Mouse (Mus musculus): ENCODE measurements around the gene Tnxb. TPM values are rescaled to one million over a fixed set of nuclear protein-coding genes. Genes with fewer than 3 reads are reported as not detected.

The Tnxb gene
- polyA plus RNA-seq, 1 experiment from 2014 or later: 0.05 TPM

DNA sequence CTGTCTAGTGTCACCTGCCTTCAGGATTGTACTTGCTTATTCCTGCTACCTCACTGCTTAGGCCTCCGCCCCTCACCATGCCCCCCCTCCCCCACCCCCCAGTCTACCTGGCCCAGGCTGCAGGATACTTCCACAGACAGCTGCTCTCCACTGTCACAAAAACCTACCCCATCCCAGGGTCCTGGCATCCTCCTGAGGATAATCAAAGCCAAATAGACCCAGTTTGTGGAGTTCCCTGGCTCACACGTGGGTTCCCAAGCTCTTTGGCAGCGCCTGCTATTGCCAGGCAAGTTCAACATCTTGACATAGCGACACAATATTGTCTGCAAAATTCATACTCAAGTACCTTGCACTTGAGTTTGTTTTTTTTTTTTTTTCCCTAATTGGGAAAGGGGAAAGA, 10.3 kb downstream of the Tnxb start:
- Histone ChIP-seq H3K27ac (replicated peaks) (no peak overlapping the region), H3K4me3 (no peak overlapping the region), H3K9ac (replicated peaks) (no peak overlapping the region), H3K9me3 (no peaks in the 10 kb centered on the region), H3K4me1 (peaks cover 8% of the 10 kb centered on the region; the same call in 1 of the 2 replicates), H3K27me3 (no peaks in the 10 kb centered on the region), H3K36me3 (no peaks in the 10 kb centered on the region), H3K4me2 (replicated peaks) (no peak overlapping the region)
- WGBS: 74% methylated on average over 4 of the region's 4 CpGs
- ATAC-seq (replicated peaks): no peak

DNA sequence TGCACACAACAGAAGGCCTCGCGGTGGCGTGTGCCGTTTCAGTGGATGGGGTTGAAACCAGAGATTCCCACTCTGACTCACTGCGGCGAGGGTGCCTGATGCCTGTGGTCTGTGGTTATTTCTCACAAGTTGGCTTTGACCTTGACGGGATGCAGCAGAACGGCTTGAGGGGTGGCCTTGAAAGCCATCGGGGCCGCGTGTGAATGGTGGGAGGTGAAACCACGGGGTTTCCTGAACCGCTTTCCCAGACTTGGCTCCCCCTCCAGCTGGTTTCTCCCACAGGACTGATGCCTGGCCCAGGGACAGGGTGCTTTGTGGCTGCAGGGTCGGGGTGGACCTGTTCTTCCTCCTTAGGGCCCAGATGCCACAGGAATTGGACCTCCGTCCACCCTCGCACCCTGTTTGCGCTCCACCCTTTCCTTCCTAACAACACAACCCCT, 10.8 kb downstream of the Tnxb start:
- Histone ChIP-seq H3K27ac (replicated peaks) (no peak overlapping the region), H3K4me3 (no peak overlapping the region), H3K9ac (replicated peaks) (no peak overlapping the region), H3K9me3 (no peaks in the 10 kb centered on the region), H3K4me2 (replicated peaks) (no peak overlapping the region), H3K36me3 (no peaks in the 10 kb centered on the region), H3K27me3 (no peaks in the 10 kb centered on the region), H3K4me1 (peaks cover 8% of the 10 kb centered on the region; the same call in 1 of the 2 replicates)
- no peak for ATAC-seq (replicated peaks)
- 85% methylated on average over 17 of the region's 17 CpGs for WGBS

DNA sequence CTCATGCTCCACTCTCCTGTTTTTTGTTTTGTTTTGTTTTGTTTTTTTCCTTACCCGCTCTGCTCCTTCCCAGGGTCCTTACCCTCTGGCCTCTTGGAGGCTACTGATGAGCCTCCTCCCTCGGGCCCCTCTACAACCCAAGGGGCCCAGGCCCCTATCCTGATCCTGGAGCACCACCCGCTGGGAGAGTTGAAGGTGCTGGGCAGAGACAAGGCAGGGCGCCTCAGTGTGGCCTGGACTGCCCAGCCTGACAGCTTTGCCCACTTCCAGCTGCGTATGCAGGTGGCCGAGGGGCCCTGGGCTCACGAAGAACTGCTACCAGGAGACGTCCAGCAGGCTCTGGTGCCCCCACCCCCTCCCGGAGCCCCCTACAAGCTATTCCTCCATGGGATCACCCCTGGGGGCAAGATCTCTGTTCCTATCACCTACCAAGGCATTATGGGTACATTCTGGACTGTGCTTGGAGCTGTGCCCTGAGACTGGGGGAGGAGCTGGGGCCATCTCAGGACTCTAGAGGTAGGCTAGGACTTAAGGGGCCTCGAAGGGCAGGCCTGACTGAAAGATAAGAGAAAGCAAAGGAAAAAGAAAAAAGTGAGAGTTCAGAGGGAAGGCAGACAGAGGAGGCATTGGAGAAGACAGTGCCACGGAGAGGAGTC, 11.7 kb downstream of the Tnxb start:
- Histone ChIP-seq H3K4me3 (no peak overlapping the region), H3K27ac (replicated peaks) (no peak overlapping the region), H3K36me3 (no peaks in the 10 kb centered on the region), H3K4me1 (peaks cover 8% of the 10 kb centered on the region; the same call in 1 of the 2 replicates), H3K9ac (replicated peaks) (no peak overlapping the region), H3K27me3 (no peaks in the 10 kb centered on the region), H3K4me2 (replicated peaks) (no peak overlapping the region), H3K9me3 (no peaks in the 10 kb centered on the region)
- no peak for ATAC-seq (replicated peaks)
- WGBS: 72% methylated on average over 11 of the region's 11 CpGs

DNA sequence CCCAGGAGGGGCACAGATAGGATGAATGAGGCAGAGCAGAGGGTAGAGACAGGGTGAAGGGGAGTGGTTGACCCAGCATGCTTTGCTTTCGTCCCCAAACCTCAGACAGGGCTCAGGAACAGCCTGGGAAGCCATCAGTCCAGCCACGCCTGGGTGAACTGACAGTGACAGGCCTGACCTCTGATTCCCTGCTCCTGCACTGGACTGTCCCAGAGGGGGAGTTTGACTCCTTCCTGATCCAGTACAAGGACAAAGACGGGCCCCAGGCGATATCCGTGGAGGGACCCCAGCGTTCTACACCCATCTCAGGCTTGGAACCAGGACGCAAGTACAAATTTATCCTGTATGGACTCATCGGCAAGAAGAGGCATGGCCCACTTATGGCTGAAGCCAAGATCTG, 12.8 kb downstream of the Tnxb start:
- Histone ChIP-seq H3K9ac (replicated peaks) (no peak overlapping the region), H3K27ac (replicated peaks) (no peak overlapping the region), H3K4me3 (no peak overlapping the region), H3K9me3 (no peaks in the 10 kb centered on the region), H3K4me1 (peaks cover 8% of the 10 kb centered on the region; the same call in 1 of the 2 replicates), H3K36me3 (no peaks in the 10 kb centered on the region), H3K27me3 (no peaks in the 10 kb centered on the region), H3K4me2 (replicated peaks) (no peak overlapping the region)
- no peak for ATAC-seq (replicated peaks)
- 81% methylated on average over 8 of the region's 8 CpGs for WGBS

DNA sequence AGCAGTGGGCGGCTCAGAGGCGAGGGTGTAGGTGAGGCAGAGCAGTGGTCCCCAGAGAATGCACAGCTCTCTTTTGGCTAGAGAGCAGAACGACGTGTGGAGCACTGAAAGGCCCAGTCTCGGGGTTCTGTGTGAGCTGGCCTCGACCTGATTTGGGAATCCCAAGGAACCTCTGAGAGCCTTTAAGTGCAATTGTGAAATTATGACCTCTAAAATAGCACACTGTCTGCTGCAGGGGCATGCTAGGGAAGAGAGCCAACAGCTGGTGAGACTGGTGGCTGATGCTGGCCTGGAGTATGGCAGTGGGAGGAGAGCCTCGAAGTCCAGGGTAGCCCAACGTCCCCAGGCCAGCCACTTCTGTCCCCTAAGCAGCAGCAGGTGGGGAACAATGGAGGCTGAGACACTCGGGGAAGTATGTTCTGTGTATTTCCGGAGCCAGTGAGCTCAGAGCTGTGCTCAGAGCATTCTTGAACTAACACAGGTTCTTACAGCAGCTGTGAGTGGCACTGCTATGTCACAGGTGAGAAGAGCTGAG, 13.4 kb downstream of the Tnxb start:
- Histone ChIP-seq H3K27ac (replicated peaks) (no peak overlapping the region), H3K27me3 (no peaks in the 10 kb centered on the region), H3K9ac (replicated peaks) (no peak overlapping the region), H3K4me2 (replicated peaks) (no peak overlapping the region), H3K4me3 (no peak overlapping the region), H3K9me3 (no peaks in the 10 kb centered on the region), H3K4me1 (peaks cover 8% of the 10 kb centered on the region; the same call in 1 of the 2 replicates), H3K36me3 (no peaks in the 10 kb centered on the region)
- 68% methylated on average over 10 of the region's 10 CpGs for WGBS
- ATAC-seq (replicated peaks): no peak

DNA sequence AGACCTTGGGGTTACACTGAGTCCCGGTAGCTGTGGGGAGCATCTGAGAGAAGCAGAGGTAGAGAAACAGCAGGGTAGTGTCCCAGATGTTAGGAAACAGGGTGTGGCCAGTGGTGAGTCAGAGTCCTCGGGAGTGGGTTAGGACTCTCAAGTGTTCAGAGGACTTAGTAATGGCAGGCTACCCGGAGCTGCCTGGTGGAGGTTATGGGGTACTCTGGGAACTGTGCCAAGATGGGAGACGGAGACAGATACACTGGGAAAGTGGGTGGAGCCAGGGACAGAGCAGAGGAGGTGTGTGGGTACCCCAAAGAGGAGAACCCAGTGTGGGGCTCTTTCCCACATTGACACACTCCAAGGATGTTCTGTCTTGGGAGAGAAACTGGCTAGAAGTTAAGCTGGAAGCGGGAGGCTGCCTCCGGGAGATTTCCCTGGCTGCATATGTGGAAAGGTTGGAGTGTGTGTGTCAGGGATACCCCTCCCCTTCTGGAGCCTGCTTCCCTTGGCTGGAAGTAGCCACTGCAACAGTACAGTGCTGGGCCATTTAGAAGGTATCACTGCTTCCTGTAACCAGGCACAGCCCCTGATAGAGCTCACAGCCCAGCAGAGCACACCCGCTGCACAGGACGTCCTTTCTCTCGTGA, 14.0 kb downstream of the Tnxb start:
- Histone ChIP-seq H3K4me2 (replicated peaks) (no peak overlapping the region), H3K27ac (replicated peaks) (no peak overlapping the region), H3K9me3 (no peaks in the 10 kb centered on the region), H3K4me3 (no peak overlapping the region), H3K36me3 (no peaks in the 10 kb centered on the region), H3K9ac (replicated peaks) (no peak overlapping the region), H3K4me1 (peaks cover 8% of the 10 kb centered on the region; the same call in 1 of the 2 replicates), H3K27me3 (no peaks in the 10 kb centered on the region)
- 61% methylated on average over 9 of the region's 9 CpGs for WGBS
- ATAC-seq (replicated peaks): no peak

DNA sequence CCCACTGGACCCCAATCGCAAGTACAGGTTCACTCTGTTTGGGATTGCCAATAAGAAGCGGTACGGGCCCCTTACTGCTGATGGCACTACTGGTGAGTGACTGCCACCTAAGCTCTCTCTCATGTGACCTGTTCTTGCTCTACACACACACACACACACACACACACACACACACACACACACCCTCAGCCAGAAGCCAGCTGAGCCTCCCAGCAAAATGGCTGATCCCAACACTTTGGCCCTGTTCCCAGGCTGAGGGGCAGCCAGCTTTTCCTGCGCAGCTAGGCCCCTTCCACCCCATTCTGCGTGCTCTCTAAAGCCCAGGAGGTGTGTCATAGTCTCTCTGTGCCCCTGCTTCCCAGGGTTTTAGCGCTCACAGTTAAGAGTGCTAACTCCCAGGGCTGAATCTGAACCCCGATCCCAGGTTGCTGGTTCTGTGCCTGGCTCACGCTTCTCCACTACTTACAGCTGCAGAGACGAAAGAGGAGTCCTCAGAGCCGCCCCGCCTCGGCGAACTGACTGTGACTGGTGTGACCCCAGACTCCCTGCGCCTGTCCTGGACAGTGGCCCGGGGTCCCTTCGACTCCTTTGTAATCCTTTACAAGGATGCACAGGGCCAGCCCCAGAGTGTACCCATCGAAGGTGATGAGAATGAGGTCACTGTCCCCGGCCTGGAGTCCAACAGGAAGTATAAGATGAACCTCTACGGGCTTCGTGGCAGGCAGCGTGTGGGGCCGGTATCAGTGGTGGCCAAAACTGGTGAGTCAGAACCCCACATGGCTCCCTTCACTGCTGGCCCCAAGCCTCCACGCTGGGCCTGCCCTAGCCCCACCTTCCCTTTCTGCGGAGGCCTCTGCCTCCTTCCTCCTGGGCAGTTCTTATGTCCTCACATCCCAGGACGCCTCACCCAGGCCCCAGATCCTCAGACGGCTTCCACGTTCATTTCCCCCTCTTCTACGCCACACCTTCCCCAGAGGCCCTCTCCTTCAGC, 15.1 kb downstream of the Tnxb start:
- Histone ChIP-seq H3K4me2 (replicated peaks) (no peak overlapping the region), H3K9ac (replicated peaks) (no peak overlapping the region), H3K27ac (replicated peaks) (no peak overlapping the region), H3K36me3 (no peaks in the 10 kb centered on the region), H3K27me3 (no peaks in the 10 kb centered on the region), H3K4me3 (no peak overlapping the region), H3K4me1 (peaks cover 8% of the 10 kb centered on the region; the same call in 1 of the 2 replicates), H3K9me3 (no peaks in the 10 kb centered on the region)
- 0 out of 2 replicates have a peak, but pooled peaks have one; percentile 32 for ATAC-seq (replicated peaks)
- WGBS: 82% methylated on average over 28 of the region's 28 CpGs

DNA sequence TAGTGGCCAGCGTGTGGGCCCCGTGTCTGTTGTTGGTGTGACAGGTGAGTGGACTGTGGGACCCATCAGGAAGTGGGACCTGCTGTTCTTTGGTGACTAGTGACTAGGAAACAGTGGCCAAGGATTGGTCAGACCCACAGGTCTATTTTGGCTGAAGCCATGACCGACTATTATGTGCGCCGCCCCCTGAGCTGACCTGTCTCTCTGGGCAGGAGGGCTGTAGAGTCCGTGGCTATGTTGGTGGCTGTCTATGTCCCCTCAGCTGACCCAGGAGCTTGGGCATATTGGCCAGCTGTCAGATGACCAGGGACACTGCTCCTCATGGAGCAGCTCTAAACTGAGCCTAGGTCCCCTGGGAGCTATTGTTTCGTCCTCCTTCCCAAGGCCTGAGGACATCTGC, 18.6 kb downstream of the Tnxb start:
- Histone ChIP-seq H3K4me2 (replicated peaks) (no peak overlapping the region), H3K4me3 (no peak overlapping the region), H3K4me1 (peaks cover 8% of the 10 kb centered on the region; the same call in 1 of the 2 replicates), H3K36me3 (no peaks in the 10 kb centered on the region), H3K9me3 (no peaks in the 10 kb centered on the region), H3K9ac (replicated peaks) (no peak overlapping the region), H3K27me3 (no peaks in the 10 kb centered on the region), H3K27ac (replicated peaks) (no peak overlapping the region)
- ATAC-seq (replicated peaks): no peak
- WGBS: 94% methylated on average over 7 of the region's 7 CpGs

DNA sequence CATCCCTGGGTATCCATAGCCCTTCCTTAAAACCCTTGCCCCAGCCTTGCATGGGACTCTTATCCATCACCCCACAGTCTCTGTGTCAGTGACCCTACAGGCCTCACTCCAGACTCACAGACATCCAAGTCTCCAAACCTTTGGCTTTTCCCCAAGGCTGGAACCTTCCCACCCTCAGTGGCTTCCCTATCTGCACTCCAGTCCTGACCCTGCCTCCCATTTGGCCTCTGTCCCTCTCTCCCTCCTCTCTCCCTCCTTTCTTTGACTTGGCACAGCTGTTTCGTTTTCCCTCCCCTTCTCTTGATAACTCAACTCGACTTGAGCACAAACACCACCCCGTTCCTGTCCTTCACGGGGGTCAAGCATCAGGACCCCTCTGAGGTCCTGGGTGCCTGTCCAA, 20.1 kb downstream of the Tnxb start:
- H3K4me3 ChIP-seq: no peak overlapping the region
- 79% methylated on average over 4 of the region's 4 CpGs for WGBS
- no peak overlapping the region for H3K27ac ChIP-seq (replicated peaks)

DNA sequence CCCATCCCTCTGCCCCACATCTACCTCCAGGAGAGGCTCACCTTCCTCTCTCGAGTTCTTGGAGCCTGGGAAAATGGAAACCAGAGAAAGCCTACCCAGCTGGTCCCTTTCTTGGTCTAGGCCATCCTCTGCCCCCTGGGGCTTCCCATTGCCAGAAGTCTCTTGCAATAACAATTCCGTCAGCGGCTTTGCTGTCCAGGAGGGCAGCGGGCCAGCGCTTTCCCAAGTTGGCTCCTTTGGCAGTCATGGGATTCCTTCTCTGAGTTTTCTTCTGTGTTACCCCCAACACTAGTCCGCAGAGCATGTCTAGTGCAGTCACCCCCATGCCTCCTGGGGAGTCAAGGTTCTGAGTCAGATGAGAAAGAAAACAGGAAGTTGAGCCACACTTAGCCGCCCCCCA, 22.6 kb downstream of the Tnxb start:
- Histone ChIP-seq H3K9ac (replicated peaks) (no peak overlapping the region), H3K4me1 (no peaks in the 10 kb centered on the region), H3K27me3 (no peaks in the 10 kb centered on the region), H3K27ac (replicated peaks) (no peak overlapping the region), H3K9me3 (no peaks in the 10 kb centered on the region), H3K36me3 (no peaks in the 10 kb centered on the region), H3K4me2 (replicated peaks) (no peak overlapping the region), H3K4me3 (no peak overlapping the region)
- 64% methylated on average over 7 of the region's 7 CpGs for WGBS
- ATAC-seq (replicated peaks): no peak

More for the DNA sequence above, 20.1 kb downstream of the Tnxb start:
- no peaks in the 10 kb centered on the region for H3K9me3 ChIP-seq
- no peak overlapping the region for H3K9ac ChIP-seq (replicated peaks)
- H3K27me3 ChIP-seq: no peaks in the 10 kb centered on the region
- H3K36me3 ChIP-seq: no peaks in the 10 kb centered on the region
- H3K4me2 ChIP-seq (replicated peaks): no peak overlapping the region
- ATAC-seq (replicated peaks): no peak
- no peaks in the 10 kb centered on the region for H3K4me1 ChIP-seq

DNA sequence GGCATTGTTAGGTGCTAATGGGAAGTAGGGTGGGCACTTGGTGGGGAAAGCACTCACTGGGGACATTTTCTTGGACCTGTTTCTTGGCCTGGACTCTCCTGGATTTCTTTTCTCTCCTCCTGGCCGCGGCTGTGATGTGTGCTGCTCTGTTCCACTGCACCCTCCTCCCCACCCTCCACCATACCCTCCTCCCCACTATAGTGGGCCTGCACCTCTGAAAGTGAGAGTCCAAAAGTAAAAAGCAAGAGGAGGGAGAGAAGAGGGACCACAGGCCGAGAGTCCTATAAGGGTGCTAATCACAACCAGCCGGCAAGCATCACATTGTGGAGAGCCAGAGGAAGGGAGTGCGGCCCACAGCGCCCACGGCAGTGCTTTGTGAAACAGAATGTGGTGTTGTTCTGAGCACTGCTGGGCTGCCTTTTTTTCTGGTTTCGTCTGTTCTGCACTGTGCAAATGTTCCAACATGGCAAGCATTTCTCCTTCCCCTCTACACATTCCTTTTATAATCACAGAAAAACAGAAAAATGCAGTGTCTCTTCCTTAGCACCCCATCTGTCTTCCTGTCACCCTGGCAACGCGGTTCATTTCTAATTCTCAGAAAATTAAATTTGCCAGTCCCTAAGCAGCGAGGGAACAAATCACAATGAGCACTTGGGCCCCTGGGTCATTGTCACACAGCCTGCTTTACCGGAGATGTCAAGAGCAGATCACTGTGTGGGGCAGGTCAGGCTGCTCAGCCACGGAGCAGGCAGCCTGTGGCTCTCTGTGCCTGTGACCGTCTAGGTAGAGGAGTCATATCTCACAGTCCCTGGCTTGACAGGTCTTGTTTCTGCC, 29.5 kb downstream of the Tnxb start:
- H3K4me3 ChIP-seq: no peak overlapping the region
- peaks cover 19% of the 10 kb centered on the region for H3K4me1 ChIP-seq
- ATAC-seq (replicated peaks): peak; percentile 78
- no peak overlapping the region for H3K9ac ChIP-seq (replicated peaks)
- no peak overlapping the region for H3K4me2 ChIP-seq (replicated peaks)
- 37% methylated on average over 14 of the region's 14 CpGs for WGBS
- H3K27ac ChIP-seq (replicated peaks): peak overlapping the region; percentile 93
- H3K36me3 ChIP-seq: no peaks in the 10 kb centered on the region
- H3K9me3 ChIP-seq: no peaks in the 10 kb centered on the region
- H3K27me3 ChIP-seq: no peaks in the 10 kb centered on the region

Data from forebrain, embryonic 15.5 days (tissue).